Mouse (Mus musculus) heart, adult 2 months (tissue): Measurements from ENCODE around the gene Kcnq5.

Source experiments
- CTCF ChIP-seq: fragments of 200-600 bp; IDR thresholded peaks from 2 replicates; pipeline ENCODE4 v1.8.1; 2022; ENCODE audit warnings: antibody characterized with exemption, mild to moderate bottlenecking, moderate library complexity
- POLR2A ChIP-seq: fragments of 200-500 bp; IDR thresholded peaks from 2 replicates; pipeline ENCODE4 v1.6.1; 2011; ENCODE audit warnings: mild to moderate bottlenecking, low read depth, low read length, control low read depth; ENCODE audit not compliant: insufficient read depth

DNA sequence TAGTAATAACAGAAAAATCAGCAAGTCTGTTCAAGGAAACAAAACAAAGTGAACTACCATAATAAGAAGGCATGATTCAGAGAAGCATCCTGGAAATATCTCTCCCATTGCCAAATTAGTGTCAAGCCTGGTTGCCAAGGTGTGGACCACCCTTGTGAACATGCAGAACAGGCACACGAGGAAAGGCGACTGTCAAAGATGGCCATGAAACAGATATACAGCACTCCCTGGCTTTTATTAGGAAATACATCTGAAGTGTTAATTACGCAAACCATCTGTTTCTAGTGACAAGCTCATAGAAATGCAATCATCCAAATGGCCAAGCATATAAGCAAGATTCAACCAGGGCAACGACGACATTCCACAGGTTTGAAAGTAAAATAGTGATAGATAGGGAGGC is 187.8 kb downstream of the Kcnq5 start:
- TF ChIP-seq POLR2A: no peak
- no peak for TF ChIP-seq CTCF
